Mouse (Mus musculus): Measurements from ENCODE around the gene Coro2b. TPM values are rescaled to one million over a fixed set of nuclear protein-coding genes. Genes with fewer than 3 reads are reported as not detected.

Gene Coro2b
- total and polyA plus RNA-seq, 2 experiments from 2014 or later = 22.8 to 36.2 TPM

DNA sequence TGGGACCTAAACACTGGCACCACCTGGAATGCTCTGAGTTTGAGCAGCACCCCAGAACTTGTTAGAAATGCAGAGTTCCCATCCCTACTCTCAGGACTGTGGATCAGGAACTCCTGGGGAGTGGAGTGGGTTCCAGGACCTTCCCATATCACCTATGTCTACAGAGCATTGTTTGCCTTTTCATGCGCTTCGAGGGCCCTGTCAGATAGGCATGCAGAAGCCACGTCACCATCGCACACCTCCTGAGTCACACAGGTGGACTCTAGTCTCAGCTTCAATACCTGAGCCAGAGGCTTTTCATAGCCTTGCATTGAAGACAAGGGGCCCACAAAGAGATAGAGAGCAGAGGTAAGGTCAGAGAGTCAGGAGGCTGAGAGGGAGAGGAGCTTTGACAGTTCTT, 7.0 kb upstream of the Coro2b start:
- TF ChIP-seq CTCF (IDR thresholded peaks at IDR 0.05) = no peak
- H3K36me3 ChIP-seq (ENCODE audit: insufficient read depth, low read length) = no peaks in the 10 kb centered on the region
- no peaks in the 10 kb centered on the region for H3K9me3 ChIP-seq (ENCODE audit: low read length)
- no peak overlapping the region for H3K9ac ChIP-seq (replicated peaks; ENCODE audit: low read length, poor library complexity, severe bottlenecking)
- DNase-seq (ENCODE audit: low spot score) (no peak), ATAC-seq (ENCODE audit: low FRiP score) (no peak)
- no peak overlapping the region for H3K4me3 ChIP-seq (ENCODE audit: low read depth, low read length)
- H3K4me2 ChIP-seq (ENCODE audit: low read depth, low read length, poor library complexity, severe bottlenecking) = no peak overlapping the region
- H3K4me1 ChIP-seq (ENCODE audit: insufficient read depth, low read length) = peaks cover 5% of the 10 kb centered on the region; the same call in 1 of the 2 replicates
- WGBS = 94% methylated on average over 4 of the region's 4 CpGs
- no peak overlapping the region; the same call in 1 of the 2 replicates for H3K27ac ChIP-seq (ENCODE audit: low read depth, low read length)
- H3K27me3 ChIP-seq (ENCODE audit: insufficient read depth, low read length) = no peaks in the 10 kb centered on the region

DNA sequence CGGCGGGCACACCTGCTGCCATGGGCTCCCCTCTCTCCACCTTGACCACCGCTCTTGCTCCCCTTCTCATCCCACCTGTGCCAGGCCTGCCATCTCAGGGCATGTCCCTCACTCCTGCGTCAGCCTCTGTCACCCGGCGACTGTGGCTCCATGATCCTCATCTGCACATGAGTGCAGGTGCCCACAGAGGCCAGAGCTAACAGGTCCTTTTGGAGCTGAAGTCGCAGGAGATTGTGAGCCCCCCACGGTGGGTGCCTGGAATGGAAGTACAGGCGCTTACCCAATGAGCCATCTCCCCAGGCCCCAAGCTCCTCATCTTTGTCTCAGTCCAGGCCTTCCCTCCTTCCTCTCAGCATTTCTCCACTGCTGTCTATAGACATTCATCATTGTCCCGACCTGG, 4.8 kb upstream of the Coro2b start:
- no peaks in the 10 kb centered on the region for H3K27me3 ChIP-seq (ENCODE audit: insufficient read depth, low read length)
- H3K27ac ChIP-seq (ENCODE audit: low read depth, low read length) = peak overlapping the region; percentile 32; the same call in 1 of the 2 replicates
- H3K9me3 ChIP-seq (ENCODE audit: low read length) = no peaks in the 10 kb centered on the region
- H3K36me3 ChIP-seq (ENCODE audit: insufficient read depth, low read length) = no peaks in the 10 kb centered on the region
- DNase-seq (ENCODE audit: low spot score) (no peak), ATAC-seq (ENCODE audit: low FRiP score) (no peak)
- WGBS = 58% methylated on average over 10 of the region's 10 CpGs
- no peak overlapping the region for H3K4me2 ChIP-seq (ENCODE audit: low read depth, low read length, poor library complexity, severe bottlenecking)
- peaks cover 5% of the 10 kb centered on the region; the same call in 1 of the 2 replicates for H3K4me1 ChIP-seq (ENCODE audit: insufficient read depth, low read length)
- H3K4me3 ChIP-seq (ENCODE audit: low read depth, low read length) = no peak overlapping the region
- no peak for TF ChIP-seq CTCF (IDR thresholded peaks at IDR 0.05)
- H3K9ac ChIP-seq (replicated peaks; ENCODE audit: low read length, poor library complexity, severe bottlenecking) = 0 out of 2 replicates have a peak overlapping the region, but pooled peaks have one; percentile 29

DNA sequence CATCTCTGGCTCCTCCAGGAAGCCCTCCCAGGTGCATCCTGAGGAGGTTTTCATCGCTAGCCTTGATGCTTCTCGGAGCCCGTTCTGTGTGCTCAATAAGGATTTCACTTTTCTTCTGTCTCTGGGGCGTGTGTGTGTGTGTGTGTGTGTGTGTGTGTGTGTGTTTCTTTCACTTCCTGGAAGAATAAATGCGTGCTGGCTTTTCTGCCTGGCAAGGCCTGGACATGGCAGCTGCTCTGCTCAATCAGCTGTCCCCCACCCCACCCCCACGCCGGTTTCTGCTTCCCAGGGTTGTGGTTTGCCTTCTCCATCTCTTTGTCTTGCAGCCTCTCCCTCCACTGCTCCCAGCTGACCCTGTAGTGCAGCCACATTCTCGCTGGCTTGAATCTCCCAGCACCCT, 4.3 kb upstream of the Coro2b start:
- Histone ChIP-seq H3K36me3 (ENCODE audit: insufficient read depth, low read length) (no peaks in the 10 kb centered on the region), H3K9ac (replicated peaks; ENCODE audit: low read length, poor library complexity, severe bottlenecking) (0 out of 2 replicates have a peak overlapping the region, but pooled peaks have one; percentile 29), H3K9me3 (ENCODE audit: low read length) (no peaks in the 10 kb centered on the region), H3K4me1 (ENCODE audit: insufficient read depth, low read length) (peaks cover 5% of the 10 kb centered on the region; the same call in 1 of the 2 replicates), H3K4me3 (ENCODE audit: low read depth, low read length) (no peak overlapping the region), H3K4me2 (ENCODE audit: low read depth, low read length, poor library complexity, severe bottlenecking) (no peak overlapping the region), H3K27me3 (ENCODE audit: insufficient read depth, low read length) (no peaks in the 10 kb centered on the region), H3K27ac (ENCODE audit: low read depth, low read length) (peak overlapping the region; percentile 32; the same call in 1 of the 2 replicates)
- 26% methylated on average over 8 of the region's 8 CpGs for WGBS
- peak; percentile 76 for DNase-seq (ENCODE audit: low spot score)
- ATAC-seq (ENCODE audit: low FRiP score) = no peak
- no peak for TF ChIP-seq CTCF (IDR thresholded peaks at IDR 0.05)

GRCm38 (mm10) chr9:62540736-62541135, 3.9 kb upstream of the Coro2b start:
- no peak for TF ChIP-seq CTCF (IDR thresholded peaks at IDR 0.05)
- Histone ChIP-seq H3K27ac (ENCODE audit: low read depth, low read length) (0 out of 2 replicates have a peak overlapping the region, but pooled peaks have one; percentile 26), H3K36me3 (ENCODE audit: insufficient read depth, low read length) (no peaks in the 10 kb centered on the region), H3K27me3 (ENCODE audit: insufficient read depth, low read length) (no peaks in the 10 kb centered on the region), H3K9ac (replicated peaks; ENCODE audit: low read length, poor library complexity, severe bottlenecking) (no peak overlapping the region), H3K4me2 (ENCODE audit: low read depth, low read length, poor library complexity, severe bottlenecking) (0 out of 2 replicates have a peak overlapping the region, but pooled peaks have one; percentile 9), H3K4me1 (ENCODE audit: insufficient read depth, low read length) (peaks cover 5% of the 10 kb centered on the region; the same call in 1 of the 2 replicates), H3K9me3 (ENCODE audit: low read length) (no peaks in the 10 kb centered on the region), H3K4me3 (ENCODE audit: low read depth, low read length) (no peak overlapping the region)
- peak; percentile 92 for DNase-seq (ENCODE audit: low spot score)
- WGBS = 17% methylated on average over 10 of the region's 10 CpGs
- no peak for ATAC-seq (ENCODE audit: low FRiP score)

DNA sequence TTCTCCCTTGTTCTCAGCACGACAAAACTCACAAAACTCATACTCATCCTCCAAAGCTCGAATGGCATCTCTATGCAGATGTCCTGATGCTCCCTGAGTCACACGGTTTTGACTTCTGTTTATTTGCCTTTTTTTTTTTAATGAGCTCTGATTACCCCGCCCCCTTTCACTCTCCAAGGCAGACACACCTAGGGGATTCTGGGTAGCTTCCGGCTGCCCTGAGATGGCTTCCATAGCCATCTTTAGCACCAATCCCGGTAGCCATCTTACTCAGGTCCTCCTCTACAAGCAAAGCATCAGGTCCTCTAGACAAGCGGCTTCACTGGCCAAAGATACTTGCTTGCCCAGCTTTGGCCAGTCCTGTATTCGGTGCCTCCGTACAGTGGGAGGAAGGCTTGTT, 3.3 kb upstream of the Coro2b start:
- H3K4me3 ChIP-seq (ENCODE audit: low read depth, low read length) = no peak overlapping the region
- WGBS = 86% methylated on average over 9 of the region's 9 CpGs
- TF ChIP-seq CTCF (IDR thresholded peaks at IDR 0.05) = no peak
- no peak overlapping the region for H3K9ac ChIP-seq (replicated peaks; ENCODE audit: low read length, poor library complexity, severe bottlenecking)
- H3K36me3 ChIP-seq (ENCODE audit: insufficient read depth, low read length) = no peaks in the 10 kb centered on the region
- no peaks in the 10 kb centered on the region for H3K27me3 ChIP-seq (ENCODE audit: insufficient read depth, low read length)
- H3K4me1 ChIP-seq (ENCODE audit: insufficient read depth, low read length) = peaks cover 10% of the 10 kb centered on the region
- H3K9me3 ChIP-seq (ENCODE audit: low read length) = no peaks in the 10 kb centered on the region
- H3K27ac ChIP-seq (ENCODE audit: low read depth, low read length) = no peak overlapping the region
- no peak overlapping the region for H3K4me2 ChIP-seq (ENCODE audit: low read depth, low read length, poor library complexity, severe bottlenecking)
- ATAC-seq (ENCODE audit: low FRiP score) = no peak
- no peak for DNase-seq (ENCODE audit: low spot score)

GRCm38 (mm10) chr9:62539251-62539711, 2.4 kb upstream of the Coro2b start:
- no peaks in the 10 kb centered on the region for H3K36me3 ChIP-seq (ENCODE audit: insufficient read depth, low read length)
- no peaks in the 10 kb centered on the region for H3K9me3 ChIP-seq (ENCODE audit: low read length)
- H3K4me2 ChIP-seq (ENCODE audit: low read depth, low read length, poor library complexity, severe bottlenecking) = no peak overlapping the region
- no peak overlapping the region for H3K9ac ChIP-seq (replicated peaks; ENCODE audit: low read length, poor library complexity, severe bottlenecking)
- peak; percentile 42; the same call in 1 of the 2 replicates for TF ChIP-seq CTCF (IDR thresholded peaks at IDR 0.05)
- H3K4me3 ChIP-seq (ENCODE audit: low read depth, low read length) = no peak overlapping the region
- no peaks in the 10 kb centered on the region for H3K27me3 ChIP-seq (ENCODE audit: insufficient read depth, low read length)
- no peak overlapping the region for H3K27ac ChIP-seq (ENCODE audit: low read depth, low read length)
- peak; percentile 54 for DNase-seq (ENCODE audit: low spot score)
- H3K4me1 ChIP-seq (ENCODE audit: insufficient read depth, low read length) = peaks cover 14% of the 10 kb centered on the region
- no peak for ATAC-seq (ENCODE audit: low FRiP score)
- WGBS = 93% methylated on average over 9 of the region's 9 CpGs
